Comparison of ENCODE assay signal across 25 mouse cellular contexts in genomic region chr6:94759649-94760048, GRCm38 (mm10).
"Had no signal": no experiment of that assay in that cellular context is flagged by ENCODE, and none has a peak within 500 bp of the region (broad histone marks: within the 10 kb centered on the region; RNA-seq: fewer than 3 reads in every experiment).

No protein-coding gene starts in this region.

- H3K27ac ChIP-seq: forebrain, embryonic 13.5 days; forebrain, embryonic 15.5 days; gastrocnemius, adult 2 months; heart, adult 2 months had no signal

- ATAC-seq: forebrain, embryonic 13.5 days; forebrain, embryonic 14.5 days; forebrain, embryonic 15.5 days; forebrain, postnatal 0 days had no signal

- H3K4me3 ChIP-seq: embryonic facial prominence, embryonic 10.5 days; embryonic facial prominence, embryonic 12.5 days; embryonic facial prominence, embryonic 13.5 days; embryonic facial prominence, embryonic 15.5 days; erythroblast, embryonic 14.5 days; forebrain, embryonic 10.5 days; forebrain, embryonic 12.5 days; forebrain, embryonic 13.5 days; forebrain, embryonic 15.5 days; gastrocnemius, adult 2 months; heart, adult 2 months had no signal

- H3K9me3 ChIP-seq: embryonic facial prominence, embryonic 10.5 days; embryonic facial prominence, embryonic 12.5 days; embryonic facial prominence, embryonic 13.5 days; embryonic facial prominence, embryonic 15.5 days; forebrain, embryonic 10.5 days; forebrain, embryonic 12.5 days; forebrain, embryonic 13.5 days; forebrain, embryonic 15.5 days had no signal

- H3K9ac ChIP-seq: embryonic facial prominence, embryonic 12.5 days; embryonic facial prominence, embryonic 13.5 days; embryonic facial prominence, embryonic 15.5 days; forebrain, embryonic 12.5 days; forebrain, embryonic 13.5 days; forebrain, embryonic 15.5 days; forebrain, postnatal 0 days had no signal

- DNase-seq: cerebellum, adult 9-11 months; cerebellum, postnatal 10 days; cerebellum, postnatal 14 days; cerebellum, postnatal 25 days; cerebellum, postnatal 36 days; embryo, embryonic 11 days; forebrain, postnatal 0 days; gastrocnemius, adult 2 months; gastrocnemius, postnatal 10 days; gastrocnemius, postnatal 14 days; gastrocnemius, postnatal 25 days; gastrocnemius, postnatal 36 days; heart, adult 11 months; heart, adult 18-20 months; heart, adult 2 months had no signal

- H3K36me3 ChIP-seq: embryonic facial prominence, embryonic 10.5 days; embryonic facial prominence, embryonic 12.5 days; embryonic facial prominence, embryonic 13.5 days; embryonic facial prominence, embryonic 15.5 days; forebrain, embryonic 10.5 days; forebrain, embryonic 12.5 days; forebrain, embryonic 15.5 days had no signal

- H3K4me2 ChIP-seq: embryonic facial prominence, embryonic 12.5 days; embryonic facial prominence, embryonic 13.5 days; embryonic facial prominence, embryonic 15.5 days; forebrain, embryonic 12.5 days; forebrain, embryonic 13.5 days; forebrain, embryonic 15.5 days had no signal

- H3K27me3 ChIP-seq: embryonic facial prominence, embryonic 12.5 days; embryonic facial prominence, embryonic 13.5 days; embryonic facial prominence, embryonic 15.5 days; forebrain, embryonic 13.5 days; forebrain, embryonic 15.5 days had no signal
